Mouse (Mus musculus) gastrocnemius, postnatal 10 days (tissue): Measurements from ENCODE around the gene Cbarp. TPM values are rescaled to one million over a fixed set of nuclear protein-coding genes. Genes with fewer than 3 reads are reported as not detected.

Experiments used
- DNase-seq: peaks from one replicate; pipeline ENCODE4 v3.0.0; 2021; ENCODE audit warnings: mixed read lengths
- total RNA-seq, 2 experiments: library from RNA; stranded (reverse); gene quantifications; 2 replicates each; pipeline ENCODE4 v1.2.3; 2021

Cbarp gene
- total RNA-seq, 2 experiments from 2014 or later, result 2.3 to 3.2 TPM

DNA sequence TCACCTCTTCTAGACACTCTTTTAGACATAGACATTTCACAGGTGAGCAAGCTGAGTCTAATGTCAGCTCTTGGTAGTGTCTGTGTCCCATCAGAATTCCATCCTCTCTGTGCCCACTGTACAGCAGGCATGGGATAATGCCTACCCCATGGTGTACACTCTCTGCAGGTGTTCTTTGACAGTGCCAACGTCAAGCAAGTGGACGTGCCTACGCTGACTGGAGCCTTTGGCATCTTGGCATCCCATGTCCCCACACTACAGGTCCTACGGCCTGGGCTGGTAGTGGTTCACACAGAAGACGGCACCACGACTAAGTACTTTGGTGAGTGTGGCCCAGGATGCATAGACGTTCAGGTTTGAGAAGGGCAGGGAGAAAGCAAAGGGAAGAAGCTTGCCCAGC lies 3.0 kb upstream of the Cbarp start:
- no peak for DNase-seq

GRCm38 (mm10) chr10:80142530-80142925 lies 1.9 kb upstream of the Cbarp start:
- DNase-seq, result no peak

GRCm38 (mm10) chr10:80141786-80142529 lies 1.3 kb upstream of the Cbarp start:
- DNase-seq, result peak; percentile 89

DNA sequence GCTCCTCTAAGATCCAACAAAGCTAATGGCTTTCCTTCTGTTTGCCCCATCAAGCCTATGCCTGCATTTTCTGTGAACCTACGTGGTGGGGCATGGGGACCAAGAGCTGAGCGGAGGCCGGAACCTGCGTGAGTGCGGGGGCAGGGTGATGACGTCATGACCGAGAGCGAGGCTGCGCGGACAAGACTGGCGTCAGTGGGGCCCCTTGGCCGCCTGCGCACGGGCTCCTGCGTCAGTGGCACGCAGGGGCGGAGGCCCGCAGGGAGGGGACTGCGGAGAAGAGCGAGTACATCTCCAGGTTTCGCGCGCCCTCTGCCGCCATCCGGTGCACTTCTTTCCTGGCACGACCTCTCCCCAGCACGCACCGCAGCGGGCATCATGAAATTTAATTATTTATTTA lies 608 bp upstream of the Cbarp start:
- DNase-seq, result peak; percentile 85

- DNase-seq, result no peak
Observed at GRCm38 (mm10) chr10:80139975-80140665, 515 bp downstream of the Cbarp start.

DNA sequence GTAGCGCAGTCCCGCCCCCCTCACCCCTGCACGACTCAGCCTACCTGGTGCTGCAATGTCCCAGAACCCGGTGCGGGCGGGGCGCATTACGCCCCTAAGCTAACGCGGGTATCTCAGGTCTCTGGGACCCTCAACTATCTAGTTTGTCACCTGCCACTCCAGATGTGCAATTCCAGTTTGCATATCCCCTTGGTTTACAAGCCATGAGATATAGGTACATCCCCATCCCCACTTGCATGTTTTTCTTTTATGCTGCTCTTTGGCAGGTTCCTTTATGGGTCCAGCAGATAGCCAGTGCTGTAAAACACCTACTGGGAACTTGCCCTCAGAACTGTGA lies 1.2 kb downstream of the Cbarp start:
- no peak for DNase-seq

- DNase-seq, result peak; percentile 8
Observed at GRCm38 (mm10) chr10:80138553-80139438, 1.8 kb downstream of the Cbarp start, which contains the start of gene Atp5d. Gene Atp5d (plus strand): TSS chr10:80138632.

GRCm38 (mm10) chr10:80137626-80138552 lies 2.7 kb downstream of the Cbarp start:
- peak; percentile 7 for DNase-seq

- peak; percentile 16 for DNase-seq
Observed at GRCm38 (mm10) chr10:80136952-80137625, 3.5 kb downstream of the Cbarp start.

DNA sequence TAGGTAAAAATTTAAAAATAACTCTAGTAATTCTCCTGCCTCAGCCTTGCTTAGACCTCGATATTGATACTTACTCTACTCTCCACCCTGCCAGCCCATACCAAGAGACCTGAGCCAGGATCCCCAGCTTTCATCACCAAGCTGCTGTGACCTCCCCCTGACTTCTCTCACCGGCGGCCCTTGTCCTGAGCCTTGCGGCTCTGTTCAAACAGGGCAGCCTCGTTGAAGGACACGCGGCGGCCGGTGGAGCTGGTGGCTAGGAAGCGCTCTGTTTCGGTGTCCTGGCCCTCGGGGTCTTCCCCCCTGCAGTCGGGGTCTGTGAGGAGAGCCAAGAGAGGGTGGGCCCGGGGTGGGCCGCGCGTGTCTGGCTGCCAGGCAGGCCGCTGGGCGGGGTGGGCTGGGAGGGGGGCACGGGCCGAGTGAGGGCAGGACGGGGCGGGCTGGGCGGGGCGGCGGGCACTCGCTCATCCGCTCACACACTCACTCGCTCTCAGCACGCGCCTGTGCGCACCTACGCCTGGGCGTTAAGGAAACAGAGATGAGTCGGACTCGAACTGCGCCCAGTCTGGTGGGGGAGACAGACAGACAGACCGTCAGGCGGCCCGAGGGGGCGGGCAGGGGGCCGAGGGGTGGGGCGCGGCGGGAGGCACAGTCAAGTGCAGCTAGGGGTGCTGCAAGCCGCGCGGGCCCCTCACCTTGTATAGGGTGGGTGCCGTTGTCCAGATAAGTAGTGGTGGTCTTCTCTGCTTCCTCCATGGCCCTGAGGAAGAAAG lies 4.3 kb downstream of the Cbarp start:
- DNase-seq, result peak; percentile 13

DNA sequence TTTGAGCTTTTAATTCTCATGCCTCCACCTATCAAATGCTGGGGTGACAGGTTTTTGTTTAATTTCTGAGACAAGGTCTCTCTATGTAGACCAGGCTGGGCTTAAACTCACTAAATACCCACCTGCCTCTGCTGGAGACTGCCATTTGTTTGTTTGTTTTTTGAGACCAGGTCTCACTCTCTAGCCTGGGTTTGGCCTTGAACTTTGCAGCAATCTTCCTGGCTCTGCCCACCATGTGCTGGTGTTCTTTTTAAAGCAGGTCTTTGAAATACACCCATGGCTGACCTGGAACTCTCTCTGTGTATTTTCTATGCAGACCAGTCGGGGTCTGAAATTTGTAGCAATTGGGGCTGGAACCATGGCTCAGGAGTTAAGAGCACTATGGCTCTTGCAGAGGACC lies 5.0 kb downstream of the Cbarp start:
- DNase-seq, result no peak

DNA sequence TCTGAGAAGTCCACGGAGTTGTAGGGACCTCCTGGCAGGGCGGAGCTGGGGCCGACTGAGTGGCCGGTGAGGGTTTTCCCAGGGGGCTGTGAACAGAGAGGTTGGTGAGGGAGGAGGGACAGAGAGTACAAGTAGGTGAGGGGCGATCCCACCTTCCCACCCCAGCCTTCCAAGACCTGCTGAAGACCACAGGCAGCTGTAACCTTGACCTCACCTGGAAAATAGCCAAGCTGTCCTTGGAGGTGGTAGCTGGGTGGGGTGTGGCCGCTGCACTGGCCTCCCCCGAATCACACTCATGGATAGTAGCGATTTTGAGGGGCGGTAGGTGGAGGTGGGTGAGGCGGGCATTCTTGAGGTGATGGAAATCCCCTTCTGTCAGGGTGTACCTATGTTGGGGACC lies 5.5 kb downstream of the Cbarp start:
- DNase-seq, result no peak

DNA sequence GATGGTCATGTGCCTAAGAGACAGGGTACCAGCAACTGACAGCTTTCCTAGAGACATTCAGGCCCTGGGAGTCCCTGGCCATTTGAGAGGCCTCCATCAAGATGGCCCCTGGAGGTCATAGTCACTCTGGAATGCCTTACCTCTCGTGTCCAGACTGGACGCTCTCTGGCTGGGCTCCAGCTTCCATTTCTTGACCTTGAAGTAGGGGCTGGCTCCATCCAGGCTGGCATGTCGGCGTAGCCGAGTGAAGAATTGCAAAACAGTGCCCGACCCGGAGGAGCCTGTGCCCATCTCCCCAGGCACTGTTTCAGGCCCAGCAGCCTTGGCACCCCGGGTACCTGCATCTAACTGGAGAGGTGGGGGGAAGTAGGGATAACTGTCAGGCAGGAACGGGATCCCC lies 6.2 kb downstream of the Cbarp start:
- peak; percentile 15 for DNase-seq

DNA sequence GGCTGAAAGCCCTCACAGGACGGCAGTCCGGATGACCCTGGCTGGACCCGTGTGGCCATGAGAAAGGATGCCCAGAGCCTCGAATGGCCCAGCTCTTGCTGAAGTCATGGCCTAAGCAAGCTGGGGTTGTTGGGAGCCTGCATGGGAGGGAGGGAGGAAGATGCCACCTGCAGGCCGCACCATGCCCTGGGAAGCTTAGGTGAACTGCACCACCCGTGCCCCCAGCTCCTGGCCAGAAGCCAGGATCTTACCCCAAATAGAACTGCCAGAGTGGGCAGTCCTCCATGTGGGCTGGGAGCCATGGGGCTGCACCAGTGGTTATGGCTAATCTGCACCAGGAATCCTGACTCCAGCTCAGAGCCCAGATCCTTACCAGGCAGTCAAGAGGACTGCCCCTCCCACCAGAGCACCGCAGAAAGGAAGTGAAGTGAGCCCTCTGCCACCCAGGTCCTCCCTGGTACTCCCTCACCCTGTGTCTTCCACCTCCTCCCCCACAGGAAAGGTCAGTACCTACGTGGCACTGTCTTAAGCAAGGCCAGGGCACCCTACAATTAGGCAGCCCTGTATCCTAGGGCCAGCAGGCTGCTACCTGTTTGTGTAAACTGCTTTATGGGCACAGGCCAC lies 7.3 kb downstream of the Cbarp start:
- peak; percentile 55 for DNase-seq

DNA sequence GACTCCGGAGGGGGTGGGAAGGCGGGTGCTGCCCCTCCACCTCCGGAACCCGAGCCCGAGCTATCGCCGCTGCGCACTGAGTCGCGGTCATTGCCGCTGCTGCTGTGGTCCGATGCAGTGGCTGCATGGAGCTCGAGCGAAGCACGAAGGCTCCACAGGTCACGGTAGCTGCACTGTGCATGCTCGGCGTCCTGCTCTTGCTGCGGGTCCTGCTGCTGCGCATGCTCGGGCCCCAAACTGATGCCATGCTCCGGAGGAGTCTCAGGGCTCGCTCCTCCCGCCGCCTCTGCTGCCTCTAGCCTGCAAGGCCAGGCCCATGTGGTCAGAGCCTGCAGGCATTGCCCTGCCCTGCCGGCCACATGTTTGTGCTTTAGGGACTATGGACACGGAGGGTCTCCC lies 8.7 kb downstream of the Cbarp start:
- DNase-seq, result no peak

DNA sequence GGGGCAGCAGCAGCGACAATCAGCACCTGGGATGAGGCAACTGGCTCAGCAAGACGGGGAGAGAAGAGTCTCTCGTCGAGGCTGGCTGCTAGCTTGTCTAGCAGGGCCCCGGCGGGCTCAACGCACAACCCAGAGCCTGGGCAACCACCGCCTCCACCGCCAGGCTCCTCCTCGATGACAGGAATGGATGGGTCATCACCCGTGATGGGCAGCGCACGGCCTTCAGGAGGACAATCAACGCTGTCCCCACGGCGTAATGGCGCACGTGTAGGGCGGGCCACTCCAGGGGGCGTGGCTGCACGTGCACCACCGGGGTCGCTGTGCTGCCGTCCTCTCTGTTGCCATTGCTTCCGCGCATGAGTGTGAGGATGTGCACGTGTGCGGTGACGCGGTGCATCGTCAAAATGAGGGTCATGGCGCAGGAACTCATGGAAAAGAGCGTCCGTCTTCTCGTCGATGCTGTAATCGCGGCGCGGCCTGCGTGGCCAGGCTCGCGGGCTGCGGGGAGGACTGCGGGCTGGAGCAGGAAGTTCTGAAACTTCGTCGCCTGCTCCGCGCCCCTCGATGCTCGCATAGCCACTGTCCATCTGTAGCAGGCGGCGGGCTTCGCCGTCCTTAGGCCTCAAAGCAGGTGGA lies 9.2 kb downstream of the Cbarp start:
- no peak for DNase-seq

GRCm38 (mm10) chr10:80130403-80131031 lies 10.1 kb downstream of the Cbarp start:
- DNase-seq, result no peak

DNA sequence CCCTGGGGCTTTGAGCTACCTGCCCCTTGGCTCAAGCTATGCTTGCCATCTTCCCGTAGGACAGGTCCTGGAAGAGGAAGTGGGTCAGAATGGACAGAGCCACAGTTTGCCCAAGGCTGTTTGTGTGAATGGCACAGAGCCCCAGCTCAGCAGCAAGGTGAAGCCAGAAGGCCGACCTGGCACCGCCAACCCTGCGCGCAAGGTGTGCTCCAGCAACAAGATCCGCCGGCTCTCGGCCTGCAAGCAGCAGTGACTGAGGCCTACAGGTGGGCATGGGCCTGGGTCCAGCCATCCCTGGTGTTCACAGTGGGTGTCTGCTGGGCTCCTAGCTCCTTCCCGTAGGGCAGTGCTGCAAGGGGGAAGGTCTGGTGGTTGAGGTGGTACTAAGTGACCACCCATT lies 10.8 kb downstream of the Cbarp start:
- peak; percentile 11 for DNase-seq

GRCm38 (mm10) chr10:80127920-80128319 lies 12.7 kb downstream of the Cbarp start:
- DNase-seq, result no peak
